Mouse (Mus musculus): ENCODE results near the gene Tesc. TPM values are rescaled to one million over a fixed set of nuclear protein-coding genes. Genes with fewer than 3 reads are reported as not detected.

Gene Tesc
- polyA plus RNA-seq, 1 experiment from 2014 or later = 11.0 TPM

GRCm38 (mm10) chr5:118015669-118016068 is 11.9 kb upstream of the Tesc start:
- Histone ChIP-seq H3K9ac (no peak overlapping the region), H3K4me1 (replicated peaks) (peaks cover 10% of the 10 kb centered on the region), H3K4me2 (no peak overlapping the region), H3K36me3 (no peaks in the 10 kb centered on the region), H3K27ac (no peak overlapping the region), H3K27me3 (peaks cover 9% of the 10 kb centered on the region; the same call in 1 of the 2 replicates), H3K9me3 (replicated peaks) (no peaks in the 10 kb centered on the region), H3K4me3 (no peak overlapping the region)
- no peak for ATAC-seq (replicated peaks; ENCODE audit: insufficient number of reproducible peaks, insufficient read depth, low FRiP score, low read depth)
- WGBS = 83% methylated on average over 2 of the region's 2 CpGs

GRCm38 (mm10) chr5:118017527-118017926 is 10.0 kb upstream of the Tesc start:
- Histone ChIP-seq H3K4me2 (no peak overlapping the region), H3K36me3 (no peaks in the 10 kb centered on the region), H3K4me1 (replicated peaks) (peaks cover 8% of the 10 kb centered on the region), H3K4me3 (no peak overlapping the region), H3K27ac (no peak overlapping the region), H3K9ac (no peak overlapping the region), H3K27me3 (peaks cover 9% of the 10 kb centered on the region; the same call in 1 of the 2 replicates), H3K9me3 (replicated peaks) (no peaks in the 10 kb centered on the region)
- 53% methylated on average over 5 of the region's 5 CpGs for whole genome bisulfite sequencing
- no peak for ATAC-seq (replicated peaks; ENCODE audit: insufficient number of reproducible peaks, insufficient read depth, low FRiP score, low read depth)

- Histone ChIP-seq H3K4me3 (no peak overlapping the region), H3K27ac (no peak overlapping the region), H3K9ac (no peak overlapping the region), H3K9me3 (replicated peaks) (no peaks in the 10 kb centered on the region), H3K27me3 (peaks cover 9% of the 10 kb centered on the region; the same call in 1 of the 2 replicates), H3K36me3 (no peaks in the 10 kb centered on the region), H3K4me2 (no peak overlapping the region), H3K4me1 (replicated peaks) (peaks cover 7% of the 10 kb centered on the region)
- no peak for ATAC-seq (replicated peaks; ENCODE audit: insufficient number of reproducible peaks, insufficient read depth, low FRiP score, low read depth)
- WGBS = 51% methylated on average over 11 of the region's 11 CpGs
Observed at GRCm38 (mm10) chr5:118019905-118020304, 7.6 kb upstream of the Tesc start.

- H3K36me3 ChIP-seq = no peaks in the 10 kb centered on the region
- no peak overlapping the region for H3K27ac ChIP-seq
- H3K4me3 ChIP-seq = no peak overlapping the region
- H3K4me1 ChIP-seq (replicated peaks) = peaks cover 26% of the 10 kb centered on the region
- no peak for ATAC-seq (replicated peaks; ENCODE audit: insufficient number of reproducible peaks, insufficient read depth, low FRiP score, low read depth)
- no peak overlapping the region for H3K9ac ChIP-seq
- no peaks in the 10 kb centered on the region for H3K9me3 ChIP-seq (replicated peaks)
- H3K27me3 ChIP-seq = peaks cover 34% of the 10 kb centered on the region
- WGBS = 37% methylated on average over 3 of the region's 3 CpGs
- no peak overlapping the region for H3K4me2 ChIP-seq
Observed at GRCm38 (mm10) chr5:118023053-118023452, 4.5 kb upstream of the Tesc start.

- no peaks in the 10 kb centered on the region for H3K36me3 ChIP-seq
- WGBS = 13% methylated on average over 12 of the region's 12 CpGs
- peaks cover 43% of the 10 kb centered on the region for H3K4me1 ChIP-seq (replicated peaks)
- no peak overlapping the region for H3K4me3 ChIP-seq
- peaks cover 52% of the 10 kb centered on the region for H3K27me3 ChIP-seq
- no peak overlapping the region for H3K9ac ChIP-seq
- peak overlapping the region; percentile 97; the same call in 1 of the 2 replicates for H3K4me2 ChIP-seq
- no peak for ATAC-seq (replicated peaks; ENCODE audit: insufficient number of reproducible peaks, insufficient read depth, low FRiP score, low read depth)
- H3K9me3 ChIP-seq (replicated peaks) = no peaks in the 10 kb centered on the region
- H3K27ac ChIP-seq = no peak overlapping the region
Observed at GRCm38 (mm10) chr5:118025880-118026279, 1.7 kb upstream of the Tesc start.

- peak overlapping the region; percentile 62; the same call in 1 of the 2 replicates for H3K4me3 ChIP-seq
- peak overlapping the region; percentile 97 for H3K4me2 ChIP-seq
- ATAC-seq (replicated peaks; ENCODE audit: insufficient number of reproducible peaks, insufficient read depth, low FRiP score, low read depth) = no peak
- peaks cover 52% of the 10 kb centered on the region for H3K27me3 ChIP-seq
- no peak overlapping the region for H3K9ac ChIP-seq
- no peak overlapping the region for H3K27ac ChIP-seq
- no peaks in the 10 kb centered on the region for H3K9me3 ChIP-seq (replicated peaks)
- 4% methylated on average over 13 of the region's 13 CpGs for WGBS
- no peaks in the 10 kb centered on the region for H3K36me3 ChIP-seq
- peaks cover 46% of the 10 kb centered on the region for H3K4me1 ChIP-seq (replicated peaks)
Observed at GRCm38 (mm10) chr5:118026343-118026742, 1.2 kb upstream of the Tesc start.

GRCm38 (mm10) chr5:118027101-118027697 is 344 bp upstream of the Tesc start:
- H3K9ac ChIP-seq = peak overlapping the region; percentile 48
- no peak for ATAC-seq (replicated peaks; ENCODE audit: insufficient number of reproducible peaks, insufficient read depth, low FRiP score, low read depth)

GRCm38 (mm10) chr5:118028191-118029034 is 870 bp downstream of the Tesc start:
- H3K4me2 ChIP-seq = peak overlapping the region; percentile 97
- no peak; the same call in 1 of the 2 replicates for ATAC-seq (replicated peaks; ENCODE audit: insufficient number of reproducible peaks, insufficient read depth, low FRiP score, low read depth)
- no peaks in the 10 kb centered on the region for H3K36me3 ChIP-seq
- WGBS = 2% methylated on average over 73 of the region's 79 CpGs
- H3K9ac ChIP-seq = peak overlapping the region; percentile 48
- peaks cover 52% of the 10 kb centered on the region for H3K27me3 ChIP-seq
- no peak overlapping the region for H3K27ac ChIP-seq
- no peaks in the 10 kb centered on the region for H3K9me3 ChIP-seq (replicated peaks)
- peak overlapping the region; percentile 62 for H3K4me3 ChIP-seq
- H3K4me1 ChIP-seq (replicated peaks) = peaks cover 46% of the 10 kb centered on the region

More at GRCm38 (mm10) chr5:118027101-118027697, 344 bp upstream of the Tesc start:
- peak overlapping the region; percentile 62 for H3K4me3 ChIP-seq
- peaks cover 52% of the 10 kb centered on the region for H3K27me3 ChIP-seq
- no peak overlapping the region for H3K27ac ChIP-seq
- H3K9me3 ChIP-seq (replicated peaks) = no peaks in the 10 kb centered on the region
- H3K4me1 ChIP-seq (replicated peaks) = peaks cover 46% of the 10 kb centered on the region
- under 1% methylated on average over 39 of the region's 39 CpGs for WGBS
- peak overlapping the region; percentile 97 for H3K4me2 ChIP-seq
- no peaks in the 10 kb centered on the region for H3K36me3 ChIP-seq

GRCm38 (mm10) chr5:118029035-118029408 is 1.5 kb downstream of the Tesc start:
- ATAC-seq (replicated peaks; ENCODE audit: insufficient number of reproducible peaks, insufficient read depth, low FRiP score, low read depth) = no peak
- H3K9me3 ChIP-seq (replicated peaks) = no peaks in the 10 kb centered on the region
- peaks cover 52% of the 10 kb centered on the region for H3K27me3 ChIP-seq
- H3K4me3 ChIP-seq = peak overlapping the region; percentile 62
- H3K4me2 ChIP-seq = peak overlapping the region; percentile 97
- H3K36me3 ChIP-seq = no peaks in the 10 kb centered on the region
- H3K27ac ChIP-seq = no peak overlapping the region
- 6% methylated on average over 12 of the region's 12 CpGs for WGBS
- H3K4me1 ChIP-seq (replicated peaks) = peaks cover 51% of the 10 kb centered on the region
- H3K9ac ChIP-seq = 0 out of 2 replicates have a peak overlapping the region, but pooled peaks have one; percentile 32

- peak overlapping the region; percentile 97 for H3K4me2 ChIP-seq
- 2% methylated on average over 10 of the region's 10 CpGs for WGBS
- 0 out of 2 replicates have a peak overlapping the region, but pooled peaks have one; percentile 32 for H3K9ac ChIP-seq
- ATAC-seq (replicated peaks; ENCODE audit: insufficient number of reproducible peaks, insufficient read depth, low FRiP score, low read depth) = no peak
- no peak overlapping the region for H3K27ac ChIP-seq
- H3K9me3 ChIP-seq (replicated peaks) = no peaks in the 10 kb centered on the region
- peak overlapping the region; percentile 62 for H3K4me3 ChIP-seq
- peaks cover 52% of the 10 kb centered on the region for H3K27me3 ChIP-seq
- peaks cover 51% of the 10 kb centered on the region for H3K4me1 ChIP-seq (replicated peaks)
- no peaks in the 10 kb centered on the region for H3K36me3 ChIP-seq
Observed at GRCm38 (mm10) chr5:118029420-118029819, 1.9 kb downstream of the Tesc start.

- no peak overlapping the region for H3K27ac ChIP-seq
- no peaks in the 10 kb centered on the region for H3K9me3 ChIP-seq (replicated peaks)
- H3K27me3 ChIP-seq = peaks cover 51% of the 10 kb centered on the region
- no peak overlapping the region for H3K9ac ChIP-seq
- no peaks in the 10 kb centered on the region for H3K36me3 ChIP-seq
- peaks cover 51% of the 10 kb centered on the region for H3K4me1 ChIP-seq (replicated peaks)
- no peak overlapping the region; the same call in 1 of the 2 replicates for H3K4me3 ChIP-seq
- H3K4me2 ChIP-seq = no peak overlapping the region
- 85% methylated on average over 9 of the region's 9 CpGs for WGBS
- ATAC-seq (replicated peaks; ENCODE audit: insufficient number of reproducible peaks, insufficient read depth, low FRiP score, low read depth) = no peak
Observed at GRCm38 (mm10) chr5:118030022-118030675, 2.6 kb downstream of the Tesc start.

Measured in heart, embryonic 15.5 days (tissue).